Mouse (Mus musculus) G1E-ER4 (cell line): Measurements from ENCODE around the gene Trim24. TPM values are rescaled to one million over a fixed set of nuclear protein-coding genes. Genes with fewer than 3 reads are reported as not detected.

Source experiments
- GATA1 ChIP-seq: IDR thresholded peaks from one replicate; pipeline ENCODE4 v1.8.0; 2012; ENCODE audit warnings: low read length, inconsistent platforms
- polyA plus RNA-seq: library from polyadenylated mRNA; stranded (reverse); fragments of >175 nt; gene quantifications from 2 replicates; pipeline ENCODE4 v1.2.3, GENCODE M21; 2012

Gene Trim24
- polyA plus RNA-seq, 1 experiment, result 12.4 TPM

- TF ChIP-seq GATA1, result no peak
Measured at GRCm38 (mm10) chr6:38007459-38007858, 136.8 kb downstream of the Trim24 start.

GRCm38 (mm10) chr6:38012829-38013228 lies 142.2 kb downstream of the Trim24 start:
- no peak for TF ChIP-seq GATA1

Other genes starting within 250 kb of the Trim24 start
- gene Svopl, start 176.2 kb downstream of the Trim24 start, polyA plus RNA-seq, result not detected in 2 replicates
- gene Tmem213, start 238.4 kb downstream of the Trim24 start, polyA plus RNA-seq, result not detected in 2 replicates